Mouse (Mus musculus) retina, postnatal 1 day (tissue): ENCODE measurements at regions not wholly inside any gene's neighbourhood (a gene's known extent, or its start where the extent isn't known, plus 50 kb on each side); places are given as distances from the start of the nearest gene placed in this dataset.
"Not testable (repeated sequence)": the region's sequence is repeated elsewhere in the genome, so short reads cannot be mapped to it uniquely, and the experiment has no call there.

Experiments used
- DNase-seq: peaks from one replicate; pipeline ENCODE4 v3.0.0-alpha.2; 2012

DNA sequence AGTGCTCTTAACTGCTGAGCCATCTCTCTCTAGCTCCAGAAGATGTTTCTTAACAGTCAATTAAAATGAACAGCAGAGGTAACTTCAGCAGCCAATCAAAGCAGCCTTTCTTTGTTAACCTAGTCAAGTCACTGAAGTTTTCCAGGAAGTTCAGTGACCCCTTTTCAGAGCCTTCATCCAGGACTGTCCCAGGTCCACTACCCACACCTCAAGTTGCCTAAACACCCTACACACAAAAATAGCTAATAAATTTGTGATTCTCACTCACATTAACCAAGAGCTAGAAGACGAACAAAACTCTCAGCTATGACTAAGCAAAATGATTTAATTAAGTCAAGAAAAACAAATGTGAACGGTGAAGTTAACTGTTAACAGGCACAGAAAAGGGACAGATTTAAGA lies 214.0 kb upstream of the Smim15 start:
- DNase-seq: no peak

DNA sequence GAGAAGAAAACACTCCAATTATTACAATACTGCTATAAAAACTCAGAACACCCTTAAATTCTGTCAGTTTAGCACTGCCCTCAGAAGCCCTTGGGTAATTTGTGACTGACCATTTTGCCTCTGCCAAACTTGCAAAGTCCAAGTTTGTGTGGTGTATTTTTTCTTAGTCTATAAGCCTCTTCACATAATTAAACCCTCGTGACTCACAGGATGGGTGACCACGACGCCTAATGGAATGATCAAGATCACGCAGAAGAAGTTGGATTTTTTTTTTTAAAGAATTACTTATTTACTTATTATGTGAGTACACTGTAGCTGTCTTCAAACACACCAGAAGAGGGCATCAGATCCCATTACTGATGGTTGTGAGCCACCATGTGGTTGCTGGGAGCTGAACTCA lies 214.4 kb upstream of the Smim15 start:
- DNase-seq: no peak

DNA sequence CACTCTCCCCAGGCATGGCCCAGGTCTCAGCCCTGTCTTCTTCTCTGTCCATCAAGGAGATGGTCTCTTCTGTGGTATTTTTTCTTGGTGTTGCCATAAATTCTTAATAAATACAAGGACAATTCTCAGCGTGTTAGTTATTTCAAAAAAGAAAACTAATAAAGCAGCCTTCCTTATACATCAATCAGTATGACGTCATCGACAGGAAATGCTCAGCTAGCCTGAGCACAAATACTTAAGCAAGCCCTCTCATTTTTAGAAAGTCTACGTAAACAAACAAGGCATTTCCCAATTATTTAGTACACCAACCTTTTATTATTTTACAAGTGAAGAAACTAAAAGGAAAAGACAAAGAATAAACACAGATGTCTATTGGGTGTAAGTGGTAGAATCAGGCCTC lies 218.6 kb upstream of the Smim15 start:
- no peak for DNase-seq

DNA sequence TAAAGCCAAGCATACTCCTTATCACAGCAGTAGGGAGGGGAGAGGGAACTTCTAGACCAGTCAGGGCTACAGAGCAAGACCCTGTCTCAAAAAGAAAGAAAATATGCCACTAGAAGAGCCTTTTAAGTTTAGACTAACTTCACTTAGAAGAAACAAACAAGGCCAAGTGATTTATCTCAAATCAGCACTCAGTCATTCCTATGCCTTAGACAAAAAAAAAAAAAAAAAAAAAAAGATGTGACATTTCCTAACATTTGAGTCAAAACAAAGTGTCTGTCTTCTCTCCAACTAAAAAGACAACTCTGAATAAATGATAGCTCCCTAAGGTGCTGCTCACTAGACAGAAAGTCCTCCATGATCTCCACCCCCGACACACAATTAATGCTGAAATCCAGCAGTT lies 220.9 kb upstream of the Smim15 start:
- no peak for DNase-seq

DNA sequence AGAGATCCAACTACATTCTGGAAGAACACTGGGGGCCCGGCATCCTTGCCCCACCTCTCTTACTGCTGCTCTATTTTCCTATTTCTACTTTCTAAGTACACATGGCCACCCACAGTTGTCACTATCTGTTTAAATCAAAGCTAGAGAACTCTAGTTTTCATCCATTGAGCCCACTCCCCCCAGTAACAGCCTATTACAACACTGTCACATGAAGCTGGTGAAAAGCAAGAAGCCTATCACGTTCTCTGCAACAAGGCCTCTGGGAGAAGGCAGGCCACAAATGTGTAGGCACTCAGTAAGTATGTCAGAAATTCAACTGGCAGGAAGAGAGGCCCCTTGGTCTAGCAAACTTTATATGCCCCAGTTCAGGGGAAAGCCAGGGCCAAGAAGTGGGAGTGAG lies 222.0 kb upstream of the Smim15 start:
- DNase-seq: peak; percentile 56

DNA sequence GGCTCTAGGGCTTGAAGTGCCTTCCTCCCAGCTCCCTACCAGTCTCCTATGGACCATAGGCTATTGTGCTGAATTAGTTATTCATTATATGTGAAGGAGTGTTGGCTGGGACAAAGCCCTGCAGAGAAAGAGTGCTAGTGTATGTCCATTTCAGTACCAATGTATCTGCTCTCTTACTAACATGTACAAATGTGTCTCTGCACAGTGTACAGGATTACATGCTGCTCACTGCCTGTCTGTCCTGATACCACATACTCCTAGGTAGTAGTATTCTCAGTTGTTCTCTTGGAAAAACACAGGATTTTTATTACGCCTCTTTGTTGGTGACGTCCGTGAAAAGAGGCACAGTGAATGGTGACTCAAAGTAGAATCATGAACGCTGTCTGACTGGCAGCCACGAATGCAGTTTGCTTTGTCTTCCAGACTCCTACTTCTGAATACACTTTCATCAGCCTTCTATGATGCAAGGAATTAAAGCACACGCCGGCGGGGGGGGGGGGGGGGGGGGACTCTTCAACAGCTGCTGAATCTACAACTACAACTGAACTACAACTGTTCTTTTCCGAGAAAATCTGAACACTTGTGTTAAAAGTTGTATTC lies 230.6 kb upstream of the Smim15 start:
- no peak for DNase-seq

DNA sequence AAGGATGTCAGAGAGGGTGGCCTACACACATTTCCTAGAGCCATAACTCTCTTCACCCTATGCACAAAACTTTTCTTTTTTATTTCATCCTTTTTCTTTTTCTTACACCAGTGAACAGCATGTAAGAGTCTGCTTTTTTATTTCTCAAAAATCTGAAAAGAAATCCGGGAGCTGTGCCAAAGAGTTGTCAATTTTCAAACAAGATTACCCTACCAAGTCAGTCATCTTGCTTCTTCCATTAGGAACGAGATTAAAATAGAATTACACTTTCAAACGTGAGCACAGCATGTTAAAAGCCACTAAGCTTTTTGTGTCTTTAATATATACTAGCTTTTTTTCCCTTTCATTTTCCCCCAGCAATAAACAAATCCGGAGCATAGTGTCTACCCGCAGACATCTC lies 232.2 kb upstream of the Smim15 start:
- DNase-seq: no peak

DNA sequence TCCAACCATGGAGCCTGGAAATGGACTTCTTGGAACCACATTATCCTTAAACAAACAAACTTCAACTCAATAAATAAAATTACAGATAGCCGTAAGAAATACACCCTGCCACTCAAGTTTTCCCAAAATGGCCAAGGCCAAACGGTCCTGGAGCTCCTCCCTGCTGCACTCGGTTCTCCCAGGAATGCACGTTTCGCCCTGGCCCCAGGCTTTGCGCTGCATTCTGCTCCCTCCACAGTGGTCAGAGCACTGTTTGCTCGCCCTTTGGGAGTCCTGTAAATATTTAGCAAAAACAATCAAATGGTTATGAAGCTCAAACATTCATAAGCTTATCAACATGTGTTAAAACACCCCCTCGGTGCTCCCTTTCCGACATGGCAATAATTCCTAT lies 233.4 kb upstream of the Smim15 start:
- DNase-seq: no peak

DNA sequence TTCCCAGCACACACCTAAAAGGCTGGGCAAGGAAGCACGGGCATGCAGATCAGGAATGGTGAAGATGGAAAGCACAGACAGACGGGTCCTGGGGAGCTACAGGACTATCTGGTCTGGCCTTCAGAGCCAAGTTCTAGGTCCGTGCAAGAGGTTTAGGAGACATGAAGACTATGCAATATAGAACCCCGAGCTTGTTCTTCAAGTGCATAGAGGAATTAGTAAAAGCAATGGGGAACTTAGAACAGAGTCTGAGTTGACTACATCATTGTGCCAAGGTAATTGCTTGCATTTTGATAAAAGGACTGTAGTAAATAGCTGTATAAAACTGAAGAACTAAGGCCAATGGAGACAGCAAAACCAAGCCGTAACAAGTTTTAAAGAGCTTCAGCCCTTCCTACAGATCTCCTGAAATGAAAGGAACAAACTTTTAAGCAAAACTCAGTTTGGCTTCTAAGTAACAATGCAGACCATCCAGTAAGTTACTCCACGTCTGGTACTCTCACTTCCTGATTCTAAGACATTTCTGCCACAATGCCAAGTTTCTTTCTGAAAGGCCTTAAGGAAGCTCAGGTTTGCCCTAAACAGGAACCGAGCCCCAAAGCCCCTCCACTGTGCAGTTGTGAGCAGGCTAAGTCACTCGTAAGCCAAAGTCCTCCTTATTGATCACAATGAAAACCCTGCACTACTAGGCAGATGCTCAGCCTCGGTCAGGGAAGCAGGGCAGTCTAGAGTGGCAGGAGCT lies 234.0 kb upstream of the Smim15 start:
- DNase-seq: no peak

DNA sequence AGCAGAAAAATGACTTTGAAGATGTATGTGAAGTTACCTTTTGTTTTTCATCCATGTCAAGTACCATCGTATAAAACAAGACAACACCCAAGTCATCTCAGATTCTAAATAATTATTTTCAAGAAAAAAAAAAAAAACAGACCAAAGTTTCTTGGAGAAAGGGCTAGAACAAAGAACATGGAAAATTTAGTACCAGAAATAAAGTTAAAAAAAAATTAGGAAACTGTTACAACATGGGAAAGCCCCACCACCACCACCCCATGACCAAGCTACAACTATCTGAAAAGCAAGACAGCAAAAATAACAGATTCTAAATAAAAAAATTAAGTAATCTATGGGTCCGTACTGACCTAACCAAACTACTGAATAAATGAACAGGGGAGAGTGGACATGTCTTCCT lies 235.3 kb upstream of the Smim15 start:
- DNase-seq: no peak

DNA sequence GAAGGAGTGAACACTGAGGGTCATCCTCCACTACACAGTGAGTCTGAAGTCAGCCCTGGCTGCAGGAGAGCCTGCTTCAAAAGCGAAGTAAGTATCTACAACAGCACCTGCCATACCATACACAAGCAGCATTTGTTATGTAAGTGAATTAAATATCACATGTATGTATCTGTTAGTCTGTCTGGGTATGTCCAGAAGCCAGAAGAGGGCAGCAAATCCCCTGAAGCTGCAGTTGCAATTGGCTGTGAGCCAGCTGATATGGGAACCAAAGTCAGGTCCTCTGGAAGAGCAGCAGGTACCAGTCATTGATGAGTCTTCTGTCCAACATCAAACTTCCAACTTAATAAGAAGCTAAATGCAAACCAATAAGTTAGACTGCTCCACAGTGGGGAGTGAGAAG lies 239.8 kb upstream of the Smim15 start:
- peak; percentile 27 for DNase-seq

DNA sequence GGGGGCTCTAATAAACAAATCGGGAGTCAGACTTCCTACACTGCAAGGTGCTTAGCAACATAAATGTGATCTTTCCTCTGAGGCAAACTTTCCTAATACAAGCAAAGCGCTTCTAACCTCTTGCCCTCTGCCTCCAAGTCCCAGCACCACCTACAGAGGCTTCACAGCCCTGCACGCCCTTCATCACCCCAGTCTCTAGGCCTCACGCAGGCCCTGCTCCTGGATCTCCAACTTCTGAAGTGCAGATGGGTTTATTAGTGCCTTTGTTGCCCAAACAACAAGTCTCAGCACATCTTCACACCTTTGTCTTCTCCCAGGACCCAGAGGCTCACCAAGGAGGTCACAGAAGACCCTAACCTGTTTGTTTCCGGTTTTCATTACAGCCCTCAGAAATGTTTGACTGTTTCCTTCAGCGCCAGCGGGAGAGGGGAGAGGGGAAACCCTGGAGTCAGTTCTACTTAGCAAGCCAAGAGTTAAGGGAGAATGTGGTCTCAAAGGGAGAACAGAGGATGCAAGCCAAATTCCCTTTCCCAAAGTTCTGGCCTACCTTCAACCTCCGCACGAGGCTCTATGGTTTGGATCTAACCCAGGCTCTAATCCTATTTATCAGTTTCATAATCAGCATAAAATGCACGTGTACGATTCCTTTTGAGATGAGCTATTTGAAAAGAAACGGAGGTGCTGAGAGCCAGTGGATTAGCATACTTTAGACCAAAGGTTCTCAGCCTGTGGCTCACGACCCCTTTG lies 244.9 kb upstream of the Smim15 start:
- DNase-seq: no peak

DNA sequence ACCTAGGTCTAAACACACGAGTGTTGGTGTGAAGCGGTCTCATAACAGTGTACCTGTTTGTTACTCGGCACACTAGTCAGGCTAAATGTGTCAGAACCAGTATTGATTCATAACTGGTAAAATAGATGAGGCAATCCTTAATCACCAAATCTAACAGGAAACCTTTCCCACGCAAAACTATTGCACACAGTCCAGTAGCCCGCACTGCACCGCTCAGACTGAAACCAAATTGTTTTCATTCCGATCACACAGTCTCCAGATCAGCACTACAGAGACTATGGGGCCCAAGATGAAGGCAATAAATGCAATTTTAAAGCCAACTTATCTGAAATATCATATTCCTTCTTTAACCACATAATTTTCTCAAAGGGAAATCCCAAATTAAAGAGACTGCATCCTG lies 246.1 kb upstream of the Smim15 start:
- no peak for DNase-seq

DNA sequence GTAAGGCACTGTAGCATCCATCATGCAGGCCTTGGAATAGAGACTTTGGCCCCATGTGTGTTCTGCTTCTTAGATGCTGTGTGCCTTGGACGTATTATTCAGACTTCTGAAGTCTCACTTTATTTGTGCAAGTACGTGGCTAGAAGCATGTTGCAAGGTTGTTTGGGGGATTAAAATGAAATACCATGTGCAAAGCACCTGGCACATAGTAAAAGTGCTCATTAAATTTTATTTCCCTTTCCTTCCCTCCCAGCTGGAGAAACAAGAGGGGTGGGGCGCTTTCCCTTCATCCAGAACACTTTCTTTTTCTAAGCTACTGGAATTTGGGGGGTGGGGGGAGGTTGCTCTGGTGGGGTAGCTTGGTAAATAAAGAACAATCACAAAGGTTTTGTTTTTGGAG lies 248.7 kb upstream of the Smim15 start:
- DNase-seq: no peak

DNA sequence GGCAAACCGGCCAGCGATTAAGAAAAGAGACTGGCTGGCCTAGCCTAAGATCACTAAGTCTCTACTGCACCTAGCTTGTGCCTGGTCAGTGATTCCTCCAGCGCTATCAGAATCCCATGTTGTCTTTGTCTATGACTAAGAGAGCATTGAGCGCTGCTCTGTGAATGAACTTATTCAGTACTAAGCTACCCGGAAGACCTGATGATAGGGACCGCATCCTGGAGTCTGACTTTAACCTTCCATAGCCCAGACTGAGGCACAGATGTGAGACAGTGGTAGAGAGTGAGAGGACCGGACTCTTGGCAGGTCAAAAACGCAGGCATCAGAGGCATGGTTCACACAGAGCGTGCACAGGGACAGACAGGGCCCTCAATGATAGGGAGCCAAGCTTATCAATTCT lies 252.5 kb upstream of the Smim15 start:
- DNase-seq: no peak

DNA sequence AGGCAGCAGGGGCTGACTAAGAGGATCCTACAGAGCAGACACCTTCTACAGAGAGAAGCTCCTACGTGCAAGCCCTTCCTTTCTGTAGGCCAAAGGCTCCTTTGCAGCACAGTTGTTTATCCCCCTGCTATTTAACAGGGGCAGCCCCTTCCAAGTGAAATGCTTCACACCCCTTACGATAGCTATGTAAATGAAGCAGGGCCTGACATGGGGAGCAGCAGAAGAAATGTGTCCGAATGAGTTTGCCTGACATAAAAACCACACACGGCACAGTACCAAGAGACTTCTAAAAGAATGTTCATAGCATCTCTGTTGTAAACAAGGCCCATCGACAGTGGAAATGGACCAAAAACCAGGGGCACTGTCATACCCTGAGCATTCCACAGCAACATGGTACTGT lies 259.3 kb upstream of the Smim15 start:
- DNase-seq: no peak

DNA sequence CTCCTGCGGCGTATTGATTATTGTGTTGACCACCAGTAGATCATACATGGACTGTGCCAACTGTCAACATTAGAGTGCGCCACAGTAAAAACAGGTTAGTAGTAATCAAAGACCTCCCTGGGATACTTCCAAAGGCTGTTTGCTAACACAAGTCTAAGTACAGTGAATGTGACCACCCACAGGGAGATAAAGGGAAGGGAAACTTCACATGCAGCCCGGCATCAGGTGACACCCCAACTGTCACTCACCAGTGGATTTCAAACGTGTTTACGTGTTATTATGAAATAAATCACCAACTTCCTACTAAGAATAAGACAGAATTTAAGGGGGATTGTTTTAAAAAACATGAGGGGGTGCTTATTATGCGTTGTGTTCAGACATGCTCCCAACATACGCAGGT lies 262.5 kb upstream of the Smim15 start:
- no peak for DNase-seq

DNA sequence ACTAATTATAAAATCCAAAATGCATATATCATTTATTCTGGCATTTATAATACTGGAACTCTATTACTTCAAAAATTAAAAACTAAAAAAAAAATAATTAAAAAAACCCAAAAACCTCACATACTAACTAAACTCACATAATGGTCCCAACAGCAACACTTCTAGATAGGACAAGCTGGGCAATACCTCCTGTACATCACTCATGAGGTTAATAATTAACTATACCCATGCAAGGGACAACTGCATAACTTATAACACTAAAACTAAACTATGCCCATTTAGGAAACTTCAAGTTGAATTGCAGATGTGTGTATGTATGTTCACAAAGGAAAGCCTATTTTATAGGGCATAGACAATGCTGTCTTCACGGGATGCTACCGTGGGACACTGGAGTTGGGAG lies 263.0 kb upstream of the Smim15 start:
- DNase-seq: no peak

DNA sequence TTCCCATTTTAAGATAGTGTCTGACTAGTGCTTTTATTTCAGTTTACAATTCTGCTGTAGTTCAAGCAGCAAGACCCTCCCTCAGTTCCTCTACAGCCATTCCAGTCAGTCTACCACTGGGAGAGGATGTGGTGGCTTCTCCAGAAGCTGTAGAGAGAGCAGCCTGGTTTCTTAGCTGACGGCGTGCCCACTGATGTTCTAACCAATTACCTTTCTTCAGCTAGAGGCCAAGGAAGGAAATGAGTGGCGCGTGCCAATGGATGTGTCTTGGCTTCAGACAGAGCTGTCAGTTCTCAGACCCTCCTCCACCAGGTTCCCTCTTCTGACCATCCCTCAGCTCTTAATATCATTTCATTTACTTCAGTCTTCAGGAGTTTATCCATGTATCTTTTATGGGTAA lies 264.7 kb upstream of the Smim15 start:
- DNase-seq: no peak

DNA sequence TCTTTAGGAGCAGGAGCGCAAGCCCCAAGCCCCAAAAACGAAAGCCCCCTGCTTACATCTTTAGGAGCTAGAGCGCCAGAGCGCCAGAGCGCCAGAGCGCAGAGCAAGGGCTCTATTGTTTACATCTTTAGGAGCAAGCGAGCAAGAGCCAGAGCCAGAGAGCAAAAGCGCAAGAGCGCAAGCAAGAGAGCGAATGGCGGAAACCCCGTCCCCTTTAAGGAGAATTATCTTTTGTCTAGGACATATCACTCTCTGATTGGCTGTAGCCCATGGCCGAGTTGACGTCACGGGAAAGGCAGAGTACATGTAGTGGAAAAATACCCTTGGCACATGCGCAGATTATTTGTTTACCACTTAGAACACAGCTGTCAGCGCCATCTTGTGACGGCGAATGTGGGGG lies 269.7 kb upstream of the Smim15 start:
- not testable (repeated sequence) for DNase-seq

DNA sequence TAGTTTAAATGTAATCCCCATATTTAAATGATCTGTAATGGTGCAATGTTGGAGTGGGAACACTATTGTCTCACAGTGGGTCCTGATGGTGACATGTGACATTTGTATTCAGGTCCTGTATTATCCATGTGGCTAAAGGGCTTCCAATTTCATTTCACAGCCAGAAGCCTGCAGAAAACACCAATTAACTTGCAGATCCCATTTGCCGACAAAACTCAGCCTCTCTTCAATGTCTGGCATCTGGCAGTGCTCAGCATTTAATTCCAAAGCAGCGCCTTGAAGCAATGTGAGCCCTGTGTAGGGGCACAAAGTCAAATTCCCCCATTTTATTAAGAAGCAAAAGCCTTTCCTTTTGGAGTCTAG lies 277.0 kb upstream of the Smim15 start:
- DNase-seq: no peak

DNA sequence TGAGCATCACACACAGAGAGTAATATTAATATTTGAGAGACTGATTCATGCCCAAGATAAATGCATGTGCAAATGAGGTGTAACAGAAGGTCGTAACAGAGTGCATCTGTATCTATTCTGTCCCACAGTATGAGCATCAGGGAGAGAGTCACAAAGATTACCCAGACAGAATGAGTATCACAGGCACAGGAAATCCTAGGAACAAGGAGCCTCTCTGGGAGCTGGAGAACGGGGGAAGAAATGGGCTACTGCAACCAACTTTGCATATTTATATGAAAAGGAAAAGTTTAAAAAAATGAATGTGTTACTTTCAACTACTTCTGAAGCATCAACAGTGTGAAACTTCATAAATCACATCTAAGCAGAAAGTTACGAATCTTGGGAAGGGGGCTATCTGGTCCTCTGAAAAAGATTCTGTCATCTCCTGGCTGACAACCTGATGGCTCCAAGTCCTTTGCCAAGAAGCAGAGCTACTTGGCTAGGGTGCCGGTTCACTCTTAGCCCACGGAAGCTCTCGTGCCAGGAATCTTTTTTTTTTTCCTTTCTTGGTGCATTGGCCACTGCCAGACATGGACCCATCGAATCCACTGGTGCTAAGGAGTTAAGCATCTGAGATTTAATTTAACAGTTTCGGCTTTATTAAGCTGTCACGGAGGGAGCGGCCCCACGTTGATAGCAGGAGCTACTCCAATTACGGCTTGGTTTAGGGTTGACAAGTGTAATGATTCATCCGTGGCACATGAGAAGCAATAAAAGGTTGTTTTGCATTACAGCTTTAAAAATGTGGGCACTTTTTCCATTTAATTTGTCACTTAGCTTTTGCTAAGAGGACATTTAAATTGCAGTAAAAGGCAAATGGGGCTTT lies 277.6 kb upstream of the Smim15 start:
- DNase-seq: no peak

DNA sequence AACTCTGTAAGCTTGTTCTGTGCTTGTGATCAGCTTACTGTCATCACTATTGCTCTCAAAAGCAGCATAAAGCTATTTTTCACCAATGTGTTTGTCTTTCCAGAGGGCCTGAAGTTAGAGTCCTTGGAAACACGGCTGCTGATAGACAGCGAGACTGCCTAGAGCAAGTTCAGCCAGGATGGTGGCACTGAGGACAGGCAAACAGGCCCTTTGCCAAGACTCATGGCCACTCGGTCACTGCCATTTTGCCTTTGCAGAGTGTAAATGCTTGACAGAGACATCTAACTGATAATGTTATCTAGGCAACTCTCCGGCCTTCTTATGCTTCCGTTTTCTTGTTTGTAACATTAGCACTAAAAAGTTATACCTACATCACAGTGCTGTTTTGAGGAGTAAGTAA lies 280.3 kb upstream of the Smim15 start:
- DNase-seq: no peak

DNA sequence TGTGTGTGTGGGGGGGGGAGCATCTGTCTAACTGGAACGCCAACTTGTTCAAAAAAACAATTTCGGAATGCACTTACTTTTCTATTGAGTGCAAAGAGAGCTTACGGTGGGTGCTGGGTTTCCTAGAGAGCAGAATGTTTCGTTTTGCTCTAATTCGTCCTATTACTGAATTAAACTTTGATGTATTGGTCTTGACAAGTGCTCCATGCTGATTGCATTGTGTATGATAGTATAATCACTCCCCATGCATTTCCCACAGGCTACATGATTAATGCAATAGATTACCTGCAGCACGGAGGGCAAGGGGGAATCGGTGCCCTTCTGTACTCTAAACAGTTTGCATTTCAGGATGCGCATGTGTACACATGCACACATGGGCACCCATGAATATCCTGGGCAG lies 283.7 kb upstream of the Smim15 start:
- peak; percentile 59 for DNase-seq
